Mouse (Mus musculus): ENCODE data around the gene Ttc21b. TPM values are rescaled to one million over a fixed set of nuclear protein-coding genes. Genes with fewer than 3 reads are reported as not detected.

The Ttc21b gene
- polyA plus RNA-seq, 1 experiment, result 12.0 TPM

GRCm38 (mm10) chr2:66142711-66143110 lies 113.7 kb downstream of the Ttc21b start:
- Histone ChIP-seq H3K4me1 (ENCODE audit: control insufficient read depth, insufficient read depth, low read length) (no peaks in the 10 kb centered on the region), H3K27me3 (ENCODE audit: control insufficient read depth, insufficient read depth, low read length) (no peaks in the 10 kb centered on the region), H3K27ac (ENCODE audit: insufficient read depth, low read length) (no peak overlapping the region), H3K4me3 (replicated peaks; ENCODE audit: insufficient read depth, low read depth, low read length) (no peak overlapping the region)
- no peak for DNase-seq
- TF ChIP-seq CTCF (IDR thresholded peaks at IDR 0.05; ENCODE audit: borderline replicate concordance, insufficient read depth, low read depth, low read length) (no peak), POLR2A (IDR thresholded peaks at IDR 0.05; ENCODE audit: borderline replicate concordance, insufficient read depth, low read length) (no peak)
- 92% methylated on average over 2 of the region's 2 CpGs for WGBS

- Histone ChIP-seq H3K4me3 (replicated peaks; ENCODE audit: insufficient read depth, low read depth, low read length) (no peak overlapping the region), H3K4me1 (ENCODE audit: control insufficient read depth, insufficient read depth, low read length) (no peaks in the 10 kb centered on the region), H3K27me3 (ENCODE audit: control insufficient read depth, insufficient read depth, low read length) (no peaks in the 10 kb centered on the region), H3K27ac (ENCODE audit: insufficient read depth, low read length) (no peak overlapping the region)
- no peak for DNase-seq
- TF ChIP-seq CTCF (IDR thresholded peaks at IDR 0.05; ENCODE audit: borderline replicate concordance, insufficient read depth, low read depth, low read length) (no peak), POLR2A (IDR thresholded peaks at IDR 0.05; ENCODE audit: borderline replicate concordance, insufficient read depth, low read length) (no peak)
- 98% methylated on average over 2 of the region's 2 CpGs for WGBS
Observed at GRCm38 (mm10) chr2:66142268-66142667, 114.1 kb downstream of the Ttc21b start.

- Histone ChIP-seq H3K4me1 (ENCODE audit: control insufficient read depth, insufficient read depth, low read length) (no peaks in the 10 kb centered on the region), H3K27ac (ENCODE audit: insufficient read depth, low read length) (no peak overlapping the region), H3K27me3 (ENCODE audit: control insufficient read depth, insufficient read depth, low read length) (no peaks in the 10 kb centered on the region), H3K4me3 (replicated peaks; ENCODE audit: insufficient read depth, low read depth, low read length) (no peak overlapping the region)
- no peak for DNase-seq
- no peak for TF ChIP-seq CTCF (IDR thresholded peaks at IDR 0.05; ENCODE audit: borderline replicate concordance, insufficient read depth, low read depth, low read length)
- TF ChIP-seq POLR2A (IDR thresholded peaks at IDR 0.05; ENCODE audit: borderline replicate concordance, insufficient read depth, low read length), result no peak
- WGBS, result 52% methylated on average over 4 of the region's 4 CpGs
Observed at GRCm38 (mm10) chr2:66140246-66140645, 116.2 kb downstream of the Ttc21b start.

Other genes starting within 250 kb of the Ttc21b start
- 0.33 and 0.41 TPM in 2 replicates for gene Galnt3, start 131.6 kb downstream of the Ttc21b start, polyA plus RNA-seq (2012; rRNA removed)
- gene Scn1a, start 184.2 kb upstream of the Ttc21b start, polyA plus RNA-seq (2012; rRNA removed), result 92.9 and 97.9 TPM in 2 replicates